Mouse (Mus musculus): ENCODE measurements at regions not wholly inside any gene's neighbourhood (a gene's known extent, or its start where the extent isn't known, plus 50 kb on each side); places are given as distances from the start of the nearest gene placed in this dataset.

GRCm38 (mm10) chr2:12001938-12002899 lies 224.5 kb downstream of the Ankrd16 start:
- Histone ChIP-seq H3K27me3 (replicated peaks; ENCODE audit: insufficient read depth, low read length) (no peaks in the 10 kb centered on the region), H3K4me1 (ENCODE audit: insufficient read depth, low read depth, low read length) (no peaks in the 10 kb centered on the region), H3K4me3 (ENCODE audit: low read depth, low read length) (no peak overlapping the region), H3K36me3 (ENCODE audit: insufficient read depth, low read length) (no peaks in the 10 kb centered on the region), H3K4me2 (replicated peaks; ENCODE audit: low read depth, low read length) (no peak overlapping the region), H3K27ac (ENCODE audit: low read length) (no peak overlapping the region), H3K9ac (replicated peaks; ENCODE audit: low read depth) (no peak overlapping the region), H3K9me3 (ENCODE audit: low read length) (no peaks in the 10 kb centered on the region)
- DNase-seq (ENCODE audit: low spot score) (peak; percentile 80), ATAC-seq (no peak)
- 27% methylated on average over 24 of the region's 24 CpGs for WGBS
- no peak for TF ChIP-seq EP300 (IDR thresholded peaks at IDR 0.05)
- peak; percentile 83 for TF ChIP-seq CTCF (IDR thresholded peaks at IDR 0.05)

- no peaks in the 10 kb centered on the region for H3K9me3 ChIP-seq (ENCODE audit: low read length)
- DNase-seq (ENCODE audit: low spot score), result no peak
- TF ChIP-seq CTCF (IDR thresholded peaks at IDR 0.05), result no peak
- TF ChIP-seq EP300 (IDR thresholded peaks at IDR 0.05), result no peak
- no peak overlapping the region for H3K4me3 ChIP-seq (ENCODE audit: low read depth, low read length)
- no peak overlapping the region for H3K4me2 ChIP-seq (replicated peaks; ENCODE audit: low read depth, low read length)
- WGBS, result 12% methylated on average over 4 of the region's 4 CpGs
- H3K4me1 ChIP-seq (ENCODE audit: insufficient read depth, low read depth, low read length), result no peaks in the 10 kb centered on the region
- no peak overlapping the region for H3K9ac ChIP-seq (replicated peaks; ENCODE audit: low read depth)
- no peaks in the 10 kb centered on the region for H3K27me3 ChIP-seq (replicated peaks; ENCODE audit: insufficient read depth, low read length)
- H3K27ac ChIP-seq (ENCODE audit: low read length), result no peak overlapping the region
- ATAC-seq, result no peak; the same call in 1 of the 2 replicates
- no peaks in the 10 kb centered on the region for H3K36me3 ChIP-seq (ENCODE audit: insufficient read depth, low read length)
These were observed 226.7 kb downstream of the Ankrd16 start for GRCm38 (mm10) chr2:12004330-12004729.

- no peak overlapping the region for H3K4me2 ChIP-seq (replicated peaks; ENCODE audit: low read depth, low read length)
- ATAC-seq (no peak), DNase-seq (ENCODE audit: low spot score) (no peak)
- H3K36me3 ChIP-seq (ENCODE audit: insufficient read depth, low read length), result no peaks in the 10 kb centered on the region
- no peaks in the 10 kb centered on the region for H3K27me3 ChIP-seq (replicated peaks; ENCODE audit: insufficient read depth, low read length)
- H3K9me3 ChIP-seq (ENCODE audit: low read length), result no peaks in the 10 kb centered on the region
- no peak overlapping the region for H3K4me3 ChIP-seq (ENCODE audit: low read depth, low read length)
- no peak overlapping the region for H3K27ac ChIP-seq (ENCODE audit: low read length)
- TF ChIP-seq EP300 (IDR thresholded peaks at IDR 0.05) (no peak), CTCF (IDR thresholded peaks at IDR 0.05) (no peak)
- 93% methylated on average over 4 of the region's 4 CpGs for WGBS
- H3K9ac ChIP-seq (replicated peaks; ENCODE audit: low read depth), result no peak overlapping the region
- no peaks in the 10 kb centered on the region for H3K4me1 ChIP-seq (ENCODE audit: insufficient read depth, low read depth, low read length)
These were observed 229.5 kb downstream of the Ankrd16 start for GRCm38 (mm10) chr2:12007201-12007600.

GRCm38 (mm10) chr2:12011441-12011840 lies 233.8 kb downstream of the Ankrd16 start:
- Histone ChIP-seq H3K4me3 (ENCODE audit: low read depth, low read length) (no peak overlapping the region), H3K9ac (replicated peaks; ENCODE audit: low read depth) (no peak overlapping the region), H3K9me3 (ENCODE audit: low read length) (no peaks in the 10 kb centered on the region), H3K36me3 (ENCODE audit: insufficient read depth, low read length) (no peaks in the 10 kb centered on the region), H3K27ac (ENCODE audit: low read length) (no peak overlapping the region), H3K4me1 (ENCODE audit: insufficient read depth, low read depth, low read length) (no peaks in the 10 kb centered on the region), H3K4me2 (replicated peaks; ENCODE audit: low read depth, low read length) (no peak overlapping the region), H3K27me3 (replicated peaks; ENCODE audit: insufficient read depth, low read length) (no peaks in the 10 kb centered on the region)
- no peak for TF ChIP-seq CTCF (IDR thresholded peaks at IDR 0.05)
- no peak for TF ChIP-seq EP300 (IDR thresholded peaks at IDR 0.05)
- 14% methylated on average over 3 of the region's 3 CpGs for WGBS
- DNase-seq (ENCODE audit: low spot score), result no peak
- ATAC-seq, result no peak

GRCm38 (mm10) chr2:12019607-12020006 lies 241.9 kb downstream of the Ankrd16 start:
- ATAC-seq (no peak; the same call in 1 of the 2 replicates), DNase-seq (ENCODE audit: low spot score) (peak; percentile 33)
- Histone ChIP-seq H3K9me3 (ENCODE audit: low read length) (no peaks in the 10 kb centered on the region), H3K27me3 (replicated peaks; ENCODE audit: insufficient read depth, low read length) (no peaks in the 10 kb centered on the region), H3K27ac (ENCODE audit: low read length) (no peak overlapping the region), H3K4me1 (ENCODE audit: insufficient read depth, low read depth, low read length) (peaks cover 2% of the 10 kb centered on the region; the same call in 1 of the 2 replicates), H3K4me3 (ENCODE audit: low read depth, low read length) (no peak overlapping the region), H3K9ac (replicated peaks; ENCODE audit: low read depth) (no peak overlapping the region), H3K36me3 (ENCODE audit: insufficient read depth, low read length) (no peaks in the 10 kb centered on the region), H3K4me2 (replicated peaks; ENCODE audit: low read depth, low read length) (no peak overlapping the region)
- no peak for TF ChIP-seq EP300 (IDR thresholded peaks at IDR 0.05)
- TF ChIP-seq CTCF (IDR thresholded peaks at IDR 0.05), result no peak
- WGBS, result 20% methylated on average over 1 of the region's 1 CpGs

- H3K4me1 ChIP-seq (ENCODE audit: insufficient read depth, low read depth, low read length), result peaks cover 5% of the 10 kb centered on the region; the same call in 1 of the 2 replicates
- H3K36me3 ChIP-seq (ENCODE audit: insufficient read depth, low read length), result no peaks in the 10 kb centered on the region
- TF ChIP-seq EP300 (IDR thresholded peaks at IDR 0.05) (peak; percentile 75), CTCF (IDR thresholded peaks at IDR 0.05) (no peak)
- ATAC-seq, result peak; percentile 83
- H3K27me3 ChIP-seq (replicated peaks; ENCODE audit: insufficient read depth, low read length), result no peaks in the 10 kb centered on the region
- peak overlapping the region; percentile 5; the same call in 1 of the 2 replicates for H3K4me2 ChIP-seq (replicated peaks; ENCODE audit: low read depth, low read length)
- H3K4me3 ChIP-seq (ENCODE audit: low read depth, low read length), result no peak overlapping the region
- no peaks in the 10 kb centered on the region for H3K9me3 ChIP-seq (ENCODE audit: low read length)
- peak; percentile 72 for DNase-seq (ENCODE audit: low spot score)
- H3K9ac ChIP-seq (replicated peaks; ENCODE audit: low read depth), result no peak overlapping the region
- H3K27ac ChIP-seq (ENCODE audit: low read length), result peak overlapping the region; percentile 20; the same call in 1 of the 2 replicates
- WGBS, result 18% methylated on average over 10 of the region's 10 CpGs
These were observed 245.9 kb downstream of the Ankrd16 start for GRCm38 (mm10) chr2:12023402-12024111.

Data from lung, postnatal 0 days (tissue).